Mouse (Mus musculus): ENCODE data around the gene Gid8. TPM values are rescaled to one million over a fixed set of nuclear protein-coding genes. Genes with fewer than 3 reads are reported as not detected.

The Gid8 gene
- total and polyA plus RNA-seq, 3 experiments, result 38.9 to 61.3 (median 59.3) TPM

DNA sequence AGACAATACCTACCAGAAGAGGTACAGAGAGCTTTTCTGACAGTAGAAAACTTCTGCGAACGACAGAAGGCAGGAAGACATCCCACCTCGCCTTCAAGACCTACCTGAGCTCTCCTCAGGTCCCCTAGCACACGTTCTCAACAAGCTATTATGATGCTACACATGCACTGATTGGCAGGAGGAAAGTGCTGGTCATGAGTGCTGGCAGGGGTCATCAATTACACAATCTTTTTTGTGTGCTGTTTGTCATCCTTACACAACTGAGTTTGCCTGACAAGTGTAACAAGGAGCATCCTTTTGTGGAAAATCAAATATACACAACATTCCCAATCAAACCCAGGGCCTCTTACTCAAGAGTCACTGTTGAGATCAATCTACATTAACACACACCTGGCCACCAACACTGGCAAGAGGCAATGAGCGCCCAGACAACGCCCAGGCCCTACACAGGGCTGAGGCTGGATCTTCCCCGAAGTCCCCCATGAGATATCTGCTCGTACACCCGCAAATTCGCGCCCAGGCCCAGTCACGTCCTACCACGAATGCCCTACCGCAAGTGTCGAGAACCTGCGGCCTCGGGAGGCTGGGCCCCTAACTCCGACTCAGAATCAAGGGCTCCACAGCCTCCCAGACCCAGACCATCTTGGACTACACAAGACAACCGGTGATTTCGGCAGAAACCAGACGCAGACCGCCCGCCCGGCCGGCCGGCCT lies 8.7 kb upstream of the Gid8 start:
- peaks cover 34% of the 10 kb centered on the region for H3K4me1 ChIP-seq (ENCODE audit: control insufficient read depth, insufficient read depth, low read length)
- peak overlapping the region; percentile 94 for H3K27ac ChIP-seq
- TF ChIP-seq EP300 (IDR thresholded peaks at IDR 0.05; ENCODE audit: insufficient read depth, low read depth, low read length) (no peak), CTCF (IDR thresholded peaks at IDR 0.05) (no peak), POLR2A (IDR thresholded peaks at IDR 0.05; ENCODE audit: insufficient read depth, low read depth, low read length) (no peak)
- peak overlapping the region; percentile 82 for H3K9ac ChIP-seq (ENCODE audit: low read depth, low read length)
- peaks cover 15% of the 10 kb centered on the region for H3K79me2 ChIP-seq (replicated peaks; ENCODE audit: control insufficient read depth, insufficient read depth, low read length)
- intact Hi-C loops (cut with DNase I), result loop anchor here (5.0 kb wide), 1 partner anchor 119 kb away; the partner anchor contains the start of gene Mrgbp
- WGBS, result 2% methylated on average over 26 of the region's 26 CpGs
- H3K27me3 ChIP-seq (ENCODE audit: control insufficient read depth, insufficient read depth, low read length), result no peaks in the 10 kb centered on the region
- peaks cover 38% of the 10 kb centered on the region for H3K36me3 ChIP-seq (ENCODE audit: control insufficient read depth, insufficient read depth, low read length)
- no peak for DNase-seq
- peak overlapping the region; percentile 85 for H3K4me3 ChIP-seq

- TF ChIP-seq CTCF (IDR thresholded peaks at IDR 0.05) (peak; percentile 4; the same call in 1 of the 2 replicates), POLR2A (IDR thresholded peaks at IDR 0.05; ENCODE audit: insufficient read depth, low read depth, low read length) (peak; percentile 63), EP300 (IDR thresholded peaks at IDR 0.05; ENCODE audit: insufficient read depth, low read depth, low read length) (no peak; the same call in 1 of the 2 replicates)
- peak; percentile 92 to 95 for DNase-seq
- Histone ChIP-seq H3K9ac (ENCODE audit: low read depth, low read length) (peak overlapping the region; percentile 82), H3K27ac (peak overlapping the region; percentile 94), H3K79me2 (replicated peaks; ENCODE audit: control insufficient read depth, insufficient read depth, low read length) (peaks cover 13% of the 10 kb centered on the region), H3K4me3 (peak overlapping the region; percentile 85), H3K27me3 (ENCODE audit: control insufficient read depth, insufficient read depth, low read length) (no peaks in the 10 kb centered on the region), H3K4me1 (ENCODE audit: control insufficient read depth, insufficient read depth, low read length) (peaks cover 33% of the 10 kb centered on the region), H3K36me3 (ENCODE audit: control insufficient read depth, insufficient read depth, low read length) (peaks cover 33% of the 10 kb centered on the region)
- WGBS, result under 1% methylated on average over 66 of the region's 66 CpGs
- intact Hi-C loops (cut with DNase I), result loop anchor here (5.0 kb wide), 1 partner anchor 120 kb away; the partner anchor contains the start of gene Mrgbp
These were observed 7.9 kb upstream of the Gid8 start for GRCm38 (mm10) chr2:180701767-180702621.

GRCm38 (mm10) chr2:180702701-180703149 lies 7.2 kb upstream of the Gid8 start:
- 10% methylated on average over 4 of the region's 4 CpGs for WGBS
- TF ChIP-seq EP300 (IDR thresholded peaks at IDR 0.05; ENCODE audit: insufficient read depth, low read depth, low read length) (no peak), POLR2A (IDR thresholded peaks at IDR 0.05; ENCODE audit: insufficient read depth, low read depth, low read length) (no peak), CTCF (IDR thresholded peaks at IDR 0.05) (no peak)
- H3K79me2 ChIP-seq (replicated peaks; ENCODE audit: control insufficient read depth, insufficient read depth, low read length), result peaks cover 13% of the 10 kb centered on the region
- DNase-seq, result no peak
- no peaks in the 10 kb centered on the region for H3K27me3 ChIP-seq (ENCODE audit: control insufficient read depth, insufficient read depth, low read length)
- H3K9ac ChIP-seq (ENCODE audit: low read depth, low read length), result peak overlapping the region; percentile 82
- H3K36me3 ChIP-seq (ENCODE audit: control insufficient read depth, insufficient read depth, low read length), result peaks cover 32% of the 10 kb centered on the region
- intact Hi-C loops (cut with DNase I), result loop anchor here (5.0 kb wide), 1 partner anchor 120 kb away; the partner anchor contains the start of gene Mrgbp
- H3K4me1 ChIP-seq (ENCODE audit: control insufficient read depth, insufficient read depth, low read length), result peaks cover 33% of the 10 kb centered on the region
- H3K27ac ChIP-seq, result peak overlapping the region; percentile 94
- peak overlapping the region; percentile 85 for H3K4me3 ChIP-seq

- intact Hi-C loops (cut with DNase I), result loop anchor here (5.0 kb wide), 1 partner anchor 121 kb away; the partner anchor contains the start of gene Mrgbp
- 66% methylated on average over 5 of the region's 5 CpGs for WGBS
- no peak overlapping the region for H3K9ac ChIP-seq (ENCODE audit: low read depth, low read length)
- peaks cover 32% of the 10 kb centered on the region for H3K4me1 ChIP-seq (ENCODE audit: control insufficient read depth, insufficient read depth, low read length)
- H3K27ac ChIP-seq, result peak overlapping the region; percentile 94
- DNase-seq, result no peak
- H3K4me3 ChIP-seq, result no peak overlapping the region
- TF ChIP-seq POLR2A (IDR thresholded peaks at IDR 0.05; ENCODE audit: insufficient read depth, low read depth, low read length) (no peak), CTCF (IDR thresholded peaks at IDR 0.05) (no peak), EP300 (IDR thresholded peaks at IDR 0.05; ENCODE audit: insufficient read depth, low read depth, low read length) (no peak)
- H3K36me3 ChIP-seq (ENCODE audit: control insufficient read depth, insufficient read depth, low read length), result peaks cover 30% of the 10 kb centered on the region
- peaks cover 11% of the 10 kb centered on the region for H3K79me2 ChIP-seq (replicated peaks; ENCODE audit: control insufficient read depth, insufficient read depth, low read length)
- H3K27me3 ChIP-seq (ENCODE audit: control insufficient read depth, insufficient read depth, low read length), result no peaks in the 10 kb centered on the region
These were observed 6.7 kb upstream of the Gid8 start for GRCm38 (mm10) chr2:180703175-180703574.

- H3K79me2 ChIP-seq (replicated peaks; ENCODE audit: control insufficient read depth, insufficient read depth, low read length), result peaks cover 12% of the 10 kb centered on the region
- intact Hi-C loops (cut with DNase I), result loop anchor here (5.0 kb wide), 1 partner anchor 122 kb away; the partner anchor contains the start of gene Mrgbp
- peaks cover 36% of the 10 kb centered on the region for H3K36me3 ChIP-seq (ENCODE audit: control insufficient read depth, insufficient read depth, low read length)
- H3K27me3 ChIP-seq (ENCODE audit: control insufficient read depth, insufficient read depth, low read length), result no peaks in the 10 kb centered on the region
- H3K9ac ChIP-seq (ENCODE audit: low read depth, low read length), result no peak overlapping the region
- 58% methylated on average over 3 of the region's 3 CpGs for WGBS
- peaks cover 31% of the 10 kb centered on the region for H3K4me1 ChIP-seq (ENCODE audit: control insufficient read depth, insufficient read depth, low read length)
- peak overlapping the region; percentile 3; the same call in 1 of the 2 replicates for H3K4me3 ChIP-seq
- H3K27ac ChIP-seq, result peak overlapping the region; percentile 89
- TF ChIP-seq CTCF (IDR thresholded peaks at IDR 0.05) (no peak), POLR2A (IDR thresholded peaks at IDR 0.05; ENCODE audit: insufficient read depth, low read depth, low read length) (no peak), EP300 (IDR thresholded peaks at IDR 0.05; ENCODE audit: insufficient read depth, low read depth, low read length) (no peak)
- DNase-seq, result no peak
These were observed 6.1 kb upstream of the Gid8 start for GRCm38 (mm10) chr2:180703645-180704359.

Data from heart, adult 2 months (tissue).